Mouse (Mus musculus) layer of hippocampus, postnatal 14 days (tissue): ENCODE results near the gene Surf2. TPM values are rescaled to one million over a fixed set of nuclear protein-coding genes. Genes with fewer than 3 reads are reported as not detected.

ENCODE experiments used
- DNase-seq, 2 experiments: peaks; one replicate each; pipeline ENCODE4 v3.0.0; 2021 to 2022; ENCODE audit warnings: low spot score in 2 of 2, mixed read lengths in 1 of 2
- total RNA-seq, 2 experiments: library from RNA; stranded (reverse); gene quantifications; 2 replicates each; pipeline ENCODE4 v1.2.3; 2021

Surf2 gene
- total RNA-seq, 2 experiments from 2014 or later, result 32.4 to 38.4 TPM

DNA sequence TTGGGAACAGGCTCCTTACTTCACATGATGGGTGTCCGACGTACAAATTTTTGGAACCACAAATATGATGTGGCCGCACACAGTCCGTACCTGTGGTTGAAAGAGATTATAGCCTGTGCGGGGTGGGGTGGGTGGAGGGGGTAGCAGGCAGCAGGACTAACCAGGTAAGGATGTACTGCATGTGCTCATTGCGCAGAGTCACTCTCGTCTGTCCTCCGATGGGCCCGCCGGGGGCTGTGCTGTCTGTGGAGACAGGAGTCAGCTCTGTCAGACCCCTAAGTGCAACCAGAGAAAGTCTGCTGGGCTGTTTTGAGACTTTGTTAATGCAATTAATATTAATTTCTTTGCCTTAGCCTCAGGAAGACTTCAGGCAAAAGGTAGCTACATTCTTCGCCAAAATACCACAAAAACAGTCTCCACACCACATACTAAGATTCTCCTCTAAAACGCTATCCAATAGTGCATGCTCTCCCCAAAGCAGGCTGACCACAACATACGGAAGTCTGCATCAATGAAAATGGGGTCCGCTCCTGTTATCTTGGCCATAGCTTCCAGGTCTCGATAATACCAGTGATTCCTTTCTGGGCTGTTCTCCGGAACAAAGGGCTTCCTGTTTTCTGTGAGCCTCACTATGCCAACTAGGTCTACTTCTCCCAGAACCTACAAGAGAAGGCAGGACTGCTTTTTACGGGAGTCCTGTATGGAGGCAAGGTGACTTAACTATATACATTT, 2.6 kb upstream of the Surf2 start:
- no peak for DNase-seq

DNA sequence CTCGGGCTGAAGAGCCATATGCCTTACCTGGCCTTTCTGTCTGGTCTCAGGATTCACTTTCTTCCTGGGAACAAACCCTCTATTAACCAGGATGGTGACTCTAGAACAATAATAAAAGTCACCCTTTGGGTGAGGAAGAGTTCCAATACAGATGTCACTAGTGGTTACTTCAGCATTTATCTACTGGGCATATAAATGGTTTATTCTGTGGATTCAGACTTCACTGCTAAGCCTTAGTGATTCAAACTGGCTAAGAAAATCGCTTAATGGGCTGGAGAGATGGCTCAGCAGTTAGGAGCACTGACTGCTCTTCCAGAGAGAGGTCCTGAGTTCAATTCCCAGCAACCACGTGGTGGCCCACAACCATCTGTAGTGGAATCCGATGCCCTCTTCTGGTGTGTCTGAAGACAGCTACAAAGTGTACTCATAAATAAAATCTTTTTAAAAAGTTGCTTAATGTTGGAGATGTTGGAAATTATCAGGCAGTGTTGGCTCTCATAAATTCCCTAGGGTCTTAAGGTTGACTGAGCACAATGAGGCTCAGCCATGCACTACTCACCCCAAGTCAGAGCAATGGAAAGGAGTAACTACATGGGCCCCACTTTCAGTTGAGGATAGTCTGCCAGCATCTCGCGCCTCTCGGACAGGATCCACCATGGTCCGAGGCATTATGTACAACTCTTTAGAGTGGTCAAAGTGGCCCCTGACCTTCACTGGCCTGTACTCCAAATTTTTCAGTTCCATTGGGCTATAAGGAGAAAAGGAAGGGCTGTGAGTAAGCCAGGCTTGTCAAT, 1.8 kb upstream of the Surf2 start:
- DNase-seq, result no peak

DNA sequence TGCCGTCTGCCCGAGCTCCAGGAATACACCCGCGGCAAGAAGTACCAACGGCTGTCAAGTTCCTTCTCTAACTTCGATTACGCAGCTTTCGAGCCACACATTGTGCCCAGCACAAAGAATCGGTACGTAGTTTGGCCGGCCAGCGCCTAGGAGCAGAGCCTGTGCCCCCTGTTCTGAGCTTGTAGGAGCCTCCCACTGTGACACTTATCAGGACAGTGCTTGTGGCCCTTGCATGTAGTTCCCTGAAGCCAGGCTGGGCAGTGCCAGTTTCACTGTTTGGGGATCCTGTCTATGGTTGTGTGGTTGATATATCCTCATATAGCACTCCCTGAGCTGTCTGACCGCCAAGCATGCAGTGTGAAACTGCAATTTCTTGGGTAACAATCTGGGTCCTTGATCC, 571 bp downstream of the Surf2 start:
- no peak for DNase-seq

DNA sequence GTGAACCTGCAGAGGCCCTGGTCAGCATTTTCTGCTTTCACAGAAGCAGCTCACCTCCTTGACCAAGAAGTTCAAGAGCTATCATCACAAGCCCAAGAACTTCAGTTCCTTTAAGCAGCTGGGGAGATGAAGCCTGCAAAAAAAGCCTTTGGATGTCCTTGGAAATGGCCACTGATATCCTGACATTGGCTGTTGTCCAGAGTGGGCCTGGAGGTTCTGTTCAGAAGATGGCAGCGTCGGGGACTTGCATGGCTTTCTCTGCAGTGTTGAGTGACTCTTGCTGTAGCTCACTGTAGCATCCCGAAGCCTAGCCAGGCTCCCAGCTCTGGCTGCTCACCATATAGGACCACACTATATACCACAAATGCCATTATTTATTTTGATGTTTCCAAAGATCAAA, 3.5 kb downstream of the Surf2 start:
- no peak for DNase-seq

GRCm38 (mm10) chr2:26920190-26920855, 4.2 kb downstream of the Surf2 start:
- DNase-seq, result no peak

DNA sequence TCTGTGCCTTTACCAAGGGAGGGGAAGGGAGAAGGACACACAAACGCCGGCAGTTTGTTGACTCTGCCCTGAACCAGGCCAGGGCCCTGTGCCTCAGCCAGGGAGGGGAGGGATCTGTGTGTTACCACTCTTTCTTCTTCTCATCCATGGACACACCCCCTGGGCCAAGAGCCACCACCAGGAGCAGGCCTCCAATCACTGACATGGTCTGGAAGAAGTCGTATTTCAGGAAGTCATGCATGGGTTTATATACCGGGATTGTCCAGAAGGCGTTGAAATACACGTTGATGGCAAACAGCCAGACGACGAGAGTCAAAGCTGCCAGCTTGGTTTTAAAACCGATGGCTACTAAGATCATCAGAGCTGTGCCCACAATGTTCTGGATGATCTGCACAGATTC, 5.6 kb downstream of the Surf2 start:
- DNase-seq, result no peak

GRCm38 (mm10) chr2:26927745-26928476, 11.7 kb downstream of the Surf2 start:
- DNase-seq, result no peak

DNA sequence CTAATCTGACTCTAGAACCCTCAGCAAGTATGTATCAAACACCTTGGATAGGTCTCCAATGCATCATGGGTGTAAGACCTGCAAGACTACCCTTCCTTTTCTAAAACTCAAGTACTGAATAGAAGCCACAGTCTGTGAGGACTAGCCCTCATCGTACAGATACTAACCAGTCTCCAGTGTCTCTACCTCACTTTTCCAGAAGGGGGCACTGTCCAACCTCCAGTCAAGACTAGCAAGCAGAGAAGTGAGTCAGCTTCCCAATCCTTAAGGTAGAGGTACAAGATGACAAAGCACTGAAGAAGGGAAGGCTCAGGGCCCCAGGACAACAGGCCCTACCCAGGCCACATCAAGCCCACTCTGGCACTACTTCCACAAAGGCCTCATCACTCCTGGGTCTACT, 14.2 kb downstream of the Surf2 start:
- peak in 1 of 2 experiments; percentile 79 for DNase-seq

DNA sequence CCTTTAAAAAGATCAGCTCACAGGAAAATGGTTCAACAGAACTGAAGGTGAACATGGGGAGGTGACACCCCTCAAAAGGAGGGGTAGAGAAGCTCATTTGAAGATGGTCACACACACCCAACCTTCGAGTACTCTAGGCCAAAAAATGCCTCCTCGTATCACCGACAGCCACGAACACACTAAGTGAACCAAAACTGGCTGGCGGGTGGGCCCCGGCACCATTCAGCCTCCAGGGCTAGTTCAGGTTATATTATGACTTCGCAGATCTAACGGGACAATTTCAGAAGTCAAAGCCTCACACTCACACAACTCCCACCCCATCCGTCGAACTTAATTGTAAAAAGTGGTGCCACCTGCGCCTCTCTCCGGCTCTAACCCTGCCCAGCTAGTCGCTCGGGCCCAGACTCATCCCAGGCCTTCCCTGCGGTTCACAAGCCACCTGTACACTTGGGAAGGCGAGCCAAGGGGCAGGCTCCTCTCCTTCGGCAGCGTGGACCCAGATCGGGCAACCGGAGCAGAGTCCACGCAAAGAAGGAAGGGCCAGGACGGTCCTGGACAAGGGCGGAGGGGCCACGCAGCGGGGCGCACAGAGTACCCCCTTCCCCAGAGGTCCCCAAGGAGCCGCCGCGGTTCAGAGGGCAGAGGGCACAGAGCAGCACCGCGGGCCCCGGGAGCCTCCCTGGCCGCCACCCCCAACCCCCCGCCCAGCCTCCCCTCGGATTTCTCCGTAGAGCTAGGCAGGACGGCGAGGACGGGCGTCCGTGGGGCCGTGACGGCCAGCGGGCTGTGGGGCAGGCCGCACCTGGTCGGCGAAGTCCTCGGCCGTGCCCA, 16.5 kb downstream of the Surf2 start:
- DNase-seq, result no peak

- peak; percentile 86 to 91 for DNase-seq
Measured at GRCm38 (mm10) chr2:26933304-26934055, 17.3 kb downstream of the Surf2 start, which contains the start of the genes Surf4 and Stkld1. Surf4 (minus strand) TSS chr2:26933928. Stkld1 (plus strand) TSS chr2:26934047.

- no peak for DNase-seq
Measured at GRCm38 (mm10) chr2:26935286-26935685, 19.1 kb downstream of the Surf2 start.

- DNase-seq, result no peak
Measured at GRCm38 (mm10) chr2:26936425-26936824, 20.3 kb downstream of the Surf2 start.

GRCm38 (mm10) chr2:26941539-26941938, 25.4 kb downstream of the Surf2 start:
- no peak for DNase-seq

DNA sequence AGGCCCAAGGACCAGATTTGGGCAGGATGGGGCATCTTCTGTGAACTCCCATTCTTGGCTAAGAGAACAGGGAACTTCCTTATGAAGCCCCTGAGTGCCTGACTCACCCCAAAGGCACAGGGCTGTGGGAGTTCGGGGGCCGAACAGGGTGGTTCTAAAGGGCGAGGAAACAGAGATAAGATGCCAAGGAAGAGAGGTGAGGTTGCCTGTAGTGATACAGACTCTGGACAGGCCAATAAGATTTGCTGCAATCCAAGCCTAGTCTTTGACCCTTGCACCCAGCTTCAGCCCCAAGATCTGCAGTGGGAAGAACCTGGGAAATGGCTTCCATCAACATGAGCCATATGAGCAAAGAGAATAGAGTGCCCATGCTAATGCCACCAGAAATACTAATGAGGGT, 27.1 kb downstream of the Surf2 start:
- no peak for DNase-seq

DNA sequence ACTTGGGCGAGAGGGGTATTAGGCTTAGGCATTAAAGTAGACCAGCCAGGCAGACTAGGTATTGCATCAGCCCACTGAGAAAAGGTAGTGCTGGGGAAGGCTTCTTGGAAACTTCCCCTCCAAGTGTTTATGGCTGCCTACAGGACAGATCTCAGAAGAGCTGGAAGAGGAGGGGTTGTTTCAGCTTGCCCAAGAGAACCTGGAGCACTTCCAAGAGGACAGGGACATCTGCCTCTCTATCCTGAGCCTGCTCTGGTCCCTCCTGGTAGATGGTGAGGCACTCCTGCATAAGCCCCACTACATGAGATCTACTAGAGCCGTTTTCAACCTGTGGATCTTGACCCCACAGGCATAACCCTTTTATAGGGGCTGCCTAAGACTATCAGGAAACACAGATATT, 34.2 kb downstream of the Surf2 start:
- no peak for DNase-seq

GRCm38 (mm10) chr2:26951346-26951905, 35.3 kb downstream of the Surf2 start:
- DNase-seq, result no peak

GRCm38 (mm10) chr2:26952193-26952592, 36.0 kb downstream of the Surf2 start:
- DNase-seq, result no peak

GRCm38 (mm10) chr2:26952866-26953265, 36.7 kb downstream of the Surf2 start:
- no peak for DNase-seq

DNA sequence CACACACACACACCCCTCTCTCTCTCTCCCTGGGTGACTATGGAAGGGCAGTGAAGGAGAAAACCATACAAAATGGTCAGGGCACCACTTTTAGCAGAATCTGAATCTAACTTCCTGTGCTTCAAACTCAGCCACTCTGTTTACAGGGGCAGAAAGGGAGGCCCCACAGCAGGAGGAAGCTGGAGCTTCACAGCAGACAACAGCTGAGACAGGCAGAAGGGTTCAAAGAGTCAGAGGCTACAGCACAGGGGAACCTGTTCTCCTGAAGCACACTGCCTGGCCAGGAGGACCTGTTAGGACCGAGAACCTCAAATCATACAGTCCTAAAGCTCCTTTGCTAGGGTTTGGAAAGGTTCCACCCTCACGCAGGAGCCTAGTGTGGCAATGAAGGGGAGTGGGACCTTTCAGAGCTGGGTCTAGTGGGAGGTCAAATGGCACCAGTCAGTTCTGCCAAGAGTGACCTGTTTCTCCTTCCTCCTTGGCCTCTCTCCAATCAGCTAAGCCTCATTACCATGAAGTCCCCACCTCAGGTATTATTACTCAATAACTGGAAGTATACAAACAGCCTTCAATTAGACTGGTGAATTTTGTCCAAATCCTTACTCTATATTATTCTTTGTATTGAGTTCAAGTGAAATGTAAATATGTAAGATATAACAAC, 38.7 kb downstream of the Surf2 start:
- no peak for DNase-seq
